Mouse (Mus musculus) lung, embryonic 16.5 days (tissue): ENCODE results near the gene Atp5g1. TPM values are rescaled to one million over a fixed set of nuclear protein-coding genes. Genes with fewer than 3 reads are reported as not detected.

Experiments
- ATAC-seq: fragments of 200-750 bp; cut with Nextera tagmentation; 2 replicates; pipeline ENCODE4 v1.8.0; 2017; ENCODE audit warnings: low read depth, mild to moderate bottlenecking, moderate library complexity
- H3K27ac ChIP-seq: fragments of 300-500 bp; sonication (generic); 2 replicates; pipeline ENCODE4 v1.5.1; 2014; ENCODE audit warnings: mild to moderate bottlenecking, control low read depth, low read length
- H3K27me3 ChIP-seq: fragments of 300-500 bp; sonication (generic); 2 replicates; pipeline ENCODE4 v1.6.1; 2014; ENCODE audit warnings: low read depth, low read length, mixed read lengths; ENCODE audit not compliant: control insufficient read depth, insufficient read depth
- H3K36me3 ChIP-seq: fragments of 300-500 bp; sonication (generic); 2 replicates; pipeline ENCODE4 v1.6.1; 2014; ENCODE audit warnings: low read length; ENCODE audit not compliant: control insufficient read depth, insufficient read depth
- H3K4me1 ChIP-seq: fragments of 300-500 bp; sonication (generic); replicated peaks from 2 replicates; pipeline ENCODE4 v1.6.1; 2014; ENCODE audit warnings: low read length, mixed read lengths; ENCODE audit not compliant: control insufficient read depth, insufficient read depth
- H3K4me2 ChIP-seq: fragments of 300-500 bp; sonication (generic); 2 replicates; pipeline ENCODE4 v1.6.1; 2014; ENCODE audit warnings: low read depth, low read length, control low read depth
- H3K4me3 ChIP-seq: fragments of 300-500 bp; sonication (generic); 2 replicates; pipeline ENCODE4 v1.5.1; 2014; ENCODE audit warnings: mild to moderate bottlenecking, low read length, control low read depth
- H3K9ac ChIP-seq: fragments of 300-500 bp; sonication (generic); 2 replicates; pipeline ENCODE4 v1.6.1; 2014; ENCODE audit warnings: low read length, control low read depth
- H3K9me3 ChIP-seq: fragments of 300-500 bp; sonication (generic); 2 replicates; pipeline ENCODE4 v1.6.1; 2016; ENCODE audit warnings: low read length; ENCODE audit not compliant: control insufficient read depth
- WGBS: fragments of 180-500 bp; shearing (Covaris S2); extraction: QIAGEN DNeasy Blood & Tissue Kit; methylation state at CpG from one replicate; pipeline ENCODE4 v1.1.7; 2014; 5-methylcytosine and 5-hydroxymethylcytosine counted together
- polyA plus RNA-seq: library from polyadenylated mRNA; unstranded; fragments of >200 nt; fragmentation: Nextera tagmentation; extraction: Ambion mirVana; gene quantifications from 2 replicates; pipeline ENCODE4 v1.2.1, GENCODE M21; 2015

The Atp5g1 gene
- polyA plus RNA-seq, 1 experiment from 2014 or later, result 464 TPM

- no peak overlapping the region for H3K27ac ChIP-seq
- H3K4me1 ChIP-seq, result peaks cover 11% of the 10 kb centered on the region
- H3K36me3 ChIP-seq, result peaks cover 39% of the 10 kb centered on the region
- WGBS, result 84% methylated on average over 4 of the region's 4 CpGs
- no peaks in the 10 kb centered on the region for H3K9me3 ChIP-seq
- H3K9ac ChIP-seq, result no peak overlapping the region
- H3K4me2 ChIP-seq, result no peak overlapping the region
- no peaks in the 10 kb centered on the region for H3K27me3 ChIP-seq
- no peak overlapping the region for H3K4me3 ChIP-seq
- no peak for ATAC-seq
These were observed 17.2 kb downstream of the Atp5g1 start for GRCm38 (mm10) chr11:96058309-96058708.

- no peak overlapping the region for H3K4me2 ChIP-seq
- H3K4me3 ChIP-seq, result no peak overlapping the region
- no peak overlapping the region for H3K9ac ChIP-seq
- ATAC-seq, result no peak
- no peaks in the 10 kb centered on the region for H3K4me1 ChIP-seq
- 94% methylated on average over 3 of the region's 3 CpGs for whole genome bisulfite sequencing
- H3K36me3 ChIP-seq, result peaks cover 54% of the 10 kb centered on the region
- H3K9me3 ChIP-seq, result no peaks in the 10 kb centered on the region
- H3K27me3 ChIP-seq, result no peaks in the 10 kb centered on the region
- no peak overlapping the region for H3K27ac ChIP-seq
These were observed 24.6 kb downstream of the Atp5g1 start for GRCm38 (mm10) chr11:96050854-96051253.

GRCm38 (mm10) chr11:96049939-96050338 lies 25.5 kb downstream of the Atp5g1 start:
- Histone ChIP-seq H3K36me3 (peaks cover 52% of the 10 kb centered on the region), H3K27ac (no peak overlapping the region), H3K4me2 (no peak overlapping the region), H3K27me3 (no peaks in the 10 kb centered on the region), H3K4me1 (no peaks in the 10 kb centered on the region), H3K4me3 (no peak overlapping the region), H3K9ac (no peak overlapping the region), H3K9me3 (no peaks in the 10 kb centered on the region)
- ATAC-seq, result no peak
- WGBS, result 79% methylated on average over 4 of the region's 4 CpGs

GRCm38 (mm10) chr11:96047469-96048373 lies 27.7 kb downstream of the Atp5g1 start:
- 84% methylated on average over 4 of the region's 4 CpGs for WGBS
- H3K36me3 ChIP-seq, result peaks cover 46% of the 10 kb centered on the region
- no peaks in the 10 kb centered on the region for H3K9me3 ChIP-seq
- ATAC-seq, result no peak
- no peaks in the 10 kb centered on the region for H3K4me1 ChIP-seq
- H3K9ac ChIP-seq, result no peak overlapping the region
- no peak overlapping the region for H3K4me3 ChIP-seq
- no peaks in the 10 kb centered on the region for H3K27me3 ChIP-seq
- H3K27ac ChIP-seq, result no peak overlapping the region
- H3K4me2 ChIP-seq, result no peak overlapping the region

- Histone ChIP-seq H3K4me3 (no peak overlapping the region), H3K9me3 (no peaks in the 10 kb centered on the region), H3K36me3 (peaks cover 42% of the 10 kb centered on the region), H3K27ac (no peak overlapping the region), H3K9ac (no peak overlapping the region), H3K4me2 (no peak overlapping the region), H3K27me3 (no peaks in the 10 kb centered on the region), H3K4me1 (no peaks in the 10 kb centered on the region)
- ATAC-seq, result no peak
- WGBS, result 78% methylated on average over 2 of the region's 2 CpGs
These were observed 28.7 kb downstream of the Atp5g1 start for GRCm38 (mm10) chr11:96046793-96047192.

DNA sequence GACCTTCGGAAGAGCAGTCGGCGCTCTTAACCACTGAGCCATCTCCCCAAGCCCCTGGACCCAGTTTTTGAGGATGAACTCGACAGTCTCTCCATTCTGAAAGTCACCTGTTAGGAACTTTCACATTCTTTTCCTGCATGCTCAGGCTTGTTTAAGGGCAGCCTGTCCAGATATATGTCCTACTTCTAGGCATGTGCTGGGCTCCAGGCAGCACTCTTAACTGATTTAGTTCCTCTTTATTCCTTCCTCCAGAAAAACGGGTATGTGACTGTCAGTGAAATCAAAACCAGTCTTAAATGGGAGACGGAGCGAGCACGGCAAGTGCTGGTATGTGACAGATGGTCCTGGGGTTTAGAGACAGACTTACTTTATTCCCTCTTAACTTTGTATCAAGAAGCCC lies 29.4 kb downstream of the Atp5g1 start:
- Histone ChIP-seq H3K4me2 (no peak overlapping the region), H3K27me3 (no peaks in the 10 kb centered on the region), H3K36me3 (peaks cover 35% of the 10 kb centered on the region), H3K27ac (no peak overlapping the region), H3K9ac (no peak overlapping the region), H3K4me1 (no peaks in the 10 kb centered on the region), H3K4me3 (no peak overlapping the region), H3K9me3 (no peaks in the 10 kb centered on the region)
- WGBS, result 83% methylated on average over 8 of the region's 8 CpGs
- ATAC-seq, result no peak

DNA sequence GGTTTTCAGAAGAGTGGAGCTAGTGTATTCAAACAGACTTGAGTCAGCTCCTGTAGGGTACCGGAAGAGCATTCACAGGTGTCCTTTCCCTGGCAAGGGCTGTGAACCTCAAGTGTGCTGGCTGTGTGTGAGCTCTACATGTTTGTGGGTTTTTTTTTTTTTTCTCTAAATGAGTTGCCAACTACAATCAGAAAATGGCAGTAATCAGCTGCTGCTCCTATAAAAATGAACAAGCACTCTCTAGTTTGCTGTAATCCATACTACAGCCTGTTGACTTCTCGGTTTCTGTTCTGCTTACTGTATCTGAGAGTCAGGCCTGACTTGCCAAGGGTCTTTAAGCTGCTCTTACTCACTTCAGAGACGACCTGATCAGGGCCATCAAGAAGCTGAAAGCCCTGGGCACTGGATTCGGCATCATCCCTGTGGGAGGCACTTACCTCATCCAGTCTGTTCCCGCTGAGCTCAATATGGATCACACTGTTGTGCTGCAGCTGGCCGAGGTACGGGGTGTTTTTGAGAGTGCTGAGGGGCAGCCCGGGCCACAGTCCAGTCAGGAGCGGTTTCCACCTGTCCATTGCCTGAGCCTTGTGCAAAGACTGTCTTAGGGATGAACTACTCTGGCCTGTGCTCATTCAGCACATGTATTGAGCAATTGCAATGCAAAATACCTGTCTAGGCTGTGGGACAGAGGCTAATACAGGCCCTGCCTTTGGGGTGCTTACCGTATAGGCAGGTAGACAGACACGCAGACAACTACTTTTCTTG lies 30.5 kb downstream of the Atp5g1 start:
- 84% methylated on average over 11 of the region's 11 CpGs for WGBS
- Histone ChIP-seq H3K36me3 (peaks cover 28% of the 10 kb centered on the region), H3K27ac (no peak overlapping the region), H3K4me1 (no peaks in the 10 kb centered on the region), H3K9me3 (no peaks in the 10 kb centered on the region), H3K9ac (no peak overlapping the region), H3K27me3 (no peaks in the 10 kb centered on the region), H3K4me3 (no peak overlapping the region), H3K4me2 (no peak overlapping the region)
- ATAC-seq, result no peak

GRCm38 (mm10) chr11:96038560-96038959 lies 36.9 kb downstream of the Atp5g1 start:
- no peak overlapping the region for H3K27ac ChIP-seq
- H3K4me2 ChIP-seq, result no peak overlapping the region
- H3K4me1 ChIP-seq, result peaks cover 5% of the 10 kb centered on the region
- no peak overlapping the region for H3K4me3 ChIP-seq
- 0 out of 2 replicates have a peak, but pooled peaks cover 4% of the 10 kb centered on the region for H3K36me3 ChIP-seq
- H3K9me3 ChIP-seq, result no peaks in the 10 kb centered on the region
- no peak for ATAC-seq
- H3K9ac ChIP-seq, result no peak overlapping the region
- WGBS, result 91% methylated on average over 1 of the region's 1 CpGs
- H3K27me3 ChIP-seq, result no peaks in the 10 kb centered on the region

- Histone ChIP-seq H3K9ac (no peak overlapping the region), H3K27me3 (no peaks in the 10 kb centered on the region), H3K4me1 (peaks cover 5% of the 10 kb centered on the region), H3K4me3 (no peak overlapping the region), H3K9me3 (no peaks in the 10 kb centered on the region), H3K36me3 (0 out of 2 replicates have a peak, but pooled peaks cover 4% of the 10 kb centered on the region), H3K27ac (no peak overlapping the region), H3K4me2 (no peak overlapping the region)
- 88% methylated on average over 5 of the region's 5 CpGs for WGBS
- ATAC-seq, result no peak
These were observed 38.0 kb downstream of the Atp5g1 start for GRCm38 (mm10) chr11:96037499-96037898.
